Mouse (Mus musculus) cerebellum, postnatal 4 days (tissue): ENCODE measurements around the gene Tenm3.

Source experiments
- DNase-seq, 2 experiments: peaks; one replicate each; pipeline ENCODE4 v3.0.0; 2022; ENCODE audit warnings: low spot score in 2 of 2, mixed read lengths in 1 of 2

Tenm3 gene

DNA sequence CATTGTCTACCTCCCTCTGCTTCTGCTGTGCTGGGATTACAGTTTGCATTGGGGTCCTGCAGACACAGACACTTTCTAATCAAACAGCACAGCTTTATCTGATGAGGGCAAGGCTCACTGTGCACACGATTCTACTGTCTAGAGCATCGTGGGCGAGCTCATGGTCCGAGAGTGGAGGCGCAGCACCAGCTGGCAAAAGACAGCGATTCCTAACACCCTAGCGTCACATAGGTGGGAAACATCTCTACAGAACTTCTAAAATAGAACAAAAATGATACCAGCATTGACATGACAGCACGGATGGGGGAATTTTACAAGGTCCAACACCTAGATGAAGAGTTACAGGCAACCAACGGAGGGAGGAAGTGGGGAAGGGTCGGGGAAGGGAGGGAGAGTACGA is 561.9 kb downstream of the Tenm3 start:
- no peak for DNase-seq

DNA sequence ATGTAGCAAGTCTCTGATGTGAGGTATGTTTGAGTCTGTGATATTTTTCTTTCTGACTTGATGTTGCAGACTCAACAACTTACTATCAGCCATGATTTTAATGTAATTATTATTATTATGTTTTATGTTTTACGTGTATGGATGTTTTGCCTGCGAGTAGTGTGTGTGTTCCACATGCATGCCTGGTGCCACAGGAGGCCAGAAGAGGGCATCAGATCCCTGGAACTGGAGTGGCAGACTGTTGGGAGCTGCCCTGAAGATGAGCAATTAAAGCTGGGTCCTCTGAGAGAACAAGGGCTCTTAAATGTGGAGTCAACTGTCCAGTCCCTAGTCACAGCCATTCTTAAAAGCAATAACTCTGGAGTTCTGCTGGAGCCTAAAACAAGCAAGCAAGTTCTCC is 564.4 kb downstream of the Tenm3 start:
- no peak for DNase-seq

DNA sequence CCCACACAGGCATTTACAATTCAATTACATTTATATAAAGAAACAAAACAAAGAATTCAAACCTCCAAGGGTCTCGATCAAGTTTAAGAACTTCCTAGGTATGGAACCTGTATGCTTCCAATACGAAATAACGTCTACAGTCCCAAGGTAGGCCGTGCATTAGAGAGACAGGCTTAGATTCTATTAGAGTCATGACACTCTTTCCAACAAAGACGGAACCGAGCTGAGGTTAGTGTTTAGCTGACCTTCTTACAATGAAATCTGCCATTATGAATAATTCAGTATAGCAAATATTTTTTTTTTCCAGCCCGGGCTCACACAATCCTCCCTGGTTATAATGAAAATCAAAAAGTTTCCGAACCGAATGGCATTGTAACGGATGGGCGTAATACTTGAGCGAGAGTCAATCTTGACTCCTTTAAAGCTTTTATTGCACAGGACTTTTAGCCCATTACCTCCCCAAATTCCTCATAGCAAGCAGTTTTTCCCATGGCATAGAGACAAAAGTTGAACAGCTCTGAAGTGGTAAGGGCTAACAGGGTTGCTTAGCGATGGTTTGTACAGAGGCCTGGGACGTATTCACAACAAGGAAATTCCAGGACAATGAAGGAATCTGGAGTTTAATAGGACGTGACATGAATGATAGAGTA is 565.6 kb downstream of the Tenm3 start:
- DNase-seq, result no peak

DNA sequence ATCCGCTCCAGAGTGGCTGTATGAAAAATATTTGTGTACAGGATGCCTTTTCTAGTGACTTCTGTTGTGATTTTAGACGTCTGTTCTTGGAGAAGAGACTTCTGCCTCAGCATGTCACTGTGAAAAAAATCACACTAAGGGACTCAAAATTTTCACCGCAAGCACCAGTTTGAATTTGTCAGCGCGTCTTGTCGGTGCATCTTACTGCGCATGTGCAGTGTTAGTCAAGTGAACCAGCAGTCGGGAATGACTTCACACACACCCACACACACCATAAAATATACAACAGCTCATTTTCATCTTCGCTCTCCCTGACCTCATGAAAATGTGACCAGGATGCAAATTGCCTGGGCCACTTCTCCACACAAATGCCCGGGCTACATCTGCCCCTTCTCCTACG is 568.7 kb downstream of the Tenm3 start:
- DNase-seq, result no peak

DNA sequence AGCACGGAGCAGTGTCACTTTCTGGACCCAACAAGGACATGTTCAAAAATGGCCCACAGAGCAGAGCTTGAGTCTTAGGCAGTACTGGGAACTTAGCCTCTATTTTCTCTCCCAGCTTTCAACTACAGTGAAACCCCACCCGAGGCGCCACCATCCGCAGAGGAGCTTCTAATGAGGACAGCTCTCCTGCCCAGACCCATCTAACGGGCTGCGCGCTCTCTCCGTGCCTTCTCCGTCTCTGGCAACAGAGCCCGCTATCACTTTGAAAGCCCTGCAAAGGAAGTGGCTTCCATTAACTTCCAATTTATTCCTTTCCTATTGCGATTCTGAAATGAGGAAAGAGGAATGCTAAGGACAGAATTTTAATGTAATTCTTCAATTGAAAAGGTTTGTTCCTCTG is 569.2 kb downstream of the Tenm3 start:
- DNase-seq, result no peak

DNA sequence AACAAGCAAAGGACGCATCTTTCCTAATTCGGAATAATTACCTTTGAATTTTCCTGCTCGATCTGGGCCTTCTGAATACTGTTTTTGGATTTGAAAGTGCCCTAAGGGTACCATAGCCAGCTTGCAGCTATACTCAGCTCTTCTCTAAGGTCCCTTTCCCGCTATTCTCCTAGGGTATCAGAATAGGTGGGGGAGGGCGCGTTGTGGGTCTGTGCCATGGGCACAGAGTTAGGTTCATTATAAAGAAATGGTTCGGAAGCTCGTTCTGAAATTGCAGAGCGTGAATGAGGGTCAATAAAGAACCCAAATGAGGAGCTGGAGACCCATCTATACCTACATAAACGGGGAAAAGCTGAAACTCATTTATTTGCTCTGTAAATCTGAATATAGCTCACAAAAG is 575.1 kb downstream of the Tenm3 start:
- no peak for DNase-seq

DNA sequence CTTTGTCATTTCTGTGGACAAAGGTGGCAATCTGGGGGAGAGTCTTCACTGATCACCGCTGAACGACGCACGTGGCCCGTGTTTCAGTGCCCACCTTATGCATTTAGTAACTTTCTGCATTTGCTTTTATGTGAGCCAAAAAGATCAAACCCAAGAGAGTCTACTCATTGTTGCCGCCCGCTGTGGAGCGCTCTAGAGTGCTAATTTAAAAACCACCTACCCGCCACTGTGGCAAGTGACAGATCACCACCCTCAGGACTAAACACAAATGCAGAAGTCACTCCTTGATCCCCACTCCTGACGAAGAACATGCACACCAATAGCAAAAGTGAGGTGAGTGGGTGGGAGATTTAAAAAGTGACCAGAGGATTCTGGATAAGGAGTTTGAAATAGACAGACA is 583.5 kb downstream of the Tenm3 start:
- DNase-seq, result no peak

DNA sequence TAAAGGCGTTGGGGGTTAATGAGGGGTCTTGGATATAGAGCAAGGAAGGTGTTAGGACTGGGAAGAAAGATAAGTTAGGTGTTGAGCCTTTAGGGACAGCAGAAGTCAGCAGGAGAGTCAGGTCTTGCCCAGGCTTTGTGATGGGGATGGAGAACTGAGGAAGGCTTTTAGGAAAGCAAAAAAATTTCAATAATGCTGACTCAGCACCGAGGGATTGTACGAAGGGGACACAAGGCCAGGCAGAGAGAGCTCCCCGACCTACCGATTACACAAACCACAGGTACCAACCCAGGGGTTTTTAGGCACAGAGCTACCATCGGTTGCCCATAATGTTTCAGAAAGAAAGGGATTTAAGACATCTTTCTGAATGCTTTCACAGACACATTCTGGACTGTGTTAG is 583.9 kb downstream of the Tenm3 start:
- DNase-seq, result no peak

DNA sequence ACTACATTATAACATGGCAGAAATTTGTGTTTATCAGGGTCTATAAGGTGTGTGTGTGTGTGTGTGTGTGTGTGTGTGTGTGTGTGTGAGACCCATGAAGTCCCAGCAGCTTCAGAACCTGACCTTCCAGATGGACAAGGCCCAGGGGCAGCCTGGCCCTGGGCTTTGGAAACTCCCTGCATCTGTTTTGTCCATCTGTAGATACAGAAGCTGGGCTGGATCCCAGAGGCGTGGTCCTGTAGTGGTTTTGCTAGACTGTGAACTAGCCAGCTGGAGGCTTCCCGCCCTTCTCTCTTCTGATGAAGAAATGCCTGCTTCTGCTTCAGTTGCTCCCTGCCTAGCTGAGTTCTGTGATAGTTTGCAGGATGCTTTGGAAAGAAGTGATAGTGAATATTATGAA is 599.9 kb downstream of the Tenm3 start:
- DNase-seq, result no peak

DNA sequence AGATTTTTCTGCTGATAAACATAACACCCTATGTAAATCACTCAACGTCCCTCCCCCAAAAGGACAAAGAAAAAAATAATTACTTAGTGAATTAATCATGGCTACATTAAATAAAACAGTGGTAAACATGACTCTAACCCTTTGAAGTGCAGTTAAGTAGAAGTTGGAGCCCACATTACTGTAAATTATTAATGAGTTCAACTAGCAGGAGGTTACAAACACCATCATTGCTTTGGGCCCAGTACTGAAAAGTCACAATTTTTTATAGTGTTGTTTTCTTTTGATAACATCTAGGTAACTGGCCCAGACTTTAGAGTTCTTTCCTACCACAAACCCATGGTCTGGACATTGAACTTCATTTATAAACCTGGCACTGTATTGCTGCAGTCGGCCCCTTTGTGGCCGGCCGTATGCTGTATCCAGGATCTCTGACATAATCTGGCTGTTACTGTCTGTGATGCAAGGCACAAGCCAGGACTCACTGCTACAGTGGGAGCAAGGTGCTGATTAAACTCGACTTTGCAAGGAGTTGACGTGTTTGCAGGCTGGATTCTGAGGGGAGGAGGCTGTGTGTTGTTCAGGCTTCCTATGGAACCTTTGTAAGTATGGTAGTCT is 602.7 kb downstream of the Tenm3 start:
- no peak for DNase-seq

DNA sequence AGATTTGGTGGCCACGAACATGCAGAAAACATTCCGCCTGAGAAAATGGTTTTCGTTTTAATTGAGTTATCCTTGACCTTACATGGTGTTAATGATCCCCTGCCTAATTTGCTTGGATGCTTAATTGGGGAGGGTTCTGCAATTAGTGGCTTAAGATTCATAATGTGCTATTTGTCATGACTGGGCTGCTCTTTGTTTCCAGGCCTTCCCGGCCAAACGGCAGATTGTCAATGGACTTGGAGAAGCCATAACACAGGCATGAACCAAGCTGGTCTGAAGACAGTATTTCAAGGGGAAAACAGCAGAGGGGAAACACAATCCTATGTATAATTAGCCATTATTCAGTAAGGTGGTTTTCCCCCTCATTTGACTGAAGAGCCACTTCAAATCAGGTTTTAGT is 606.8 kb downstream of the Tenm3 start:
- no peak for DNase-seq

DNA sequence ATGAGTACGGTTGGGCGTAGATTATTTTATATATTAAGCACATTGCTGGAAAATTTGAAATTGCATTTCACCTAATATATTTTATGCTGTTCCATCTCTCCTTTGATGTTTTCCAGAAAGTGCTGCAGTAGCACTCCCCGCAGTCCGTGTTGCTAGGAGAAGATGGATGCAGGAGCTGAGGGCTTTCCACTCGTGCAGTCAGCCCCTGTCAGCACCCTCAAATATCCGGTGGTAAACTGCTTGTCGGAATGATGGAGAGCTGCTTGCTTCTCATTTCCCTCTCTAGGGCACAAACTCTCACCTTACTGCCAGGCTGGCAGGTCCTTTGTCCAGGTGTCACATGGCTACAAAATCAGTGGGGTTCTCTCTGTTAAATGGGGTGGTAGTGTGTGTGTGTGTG is 610.8 kb downstream of the Tenm3 start:
- DNase-seq, result no peak

DNA sequence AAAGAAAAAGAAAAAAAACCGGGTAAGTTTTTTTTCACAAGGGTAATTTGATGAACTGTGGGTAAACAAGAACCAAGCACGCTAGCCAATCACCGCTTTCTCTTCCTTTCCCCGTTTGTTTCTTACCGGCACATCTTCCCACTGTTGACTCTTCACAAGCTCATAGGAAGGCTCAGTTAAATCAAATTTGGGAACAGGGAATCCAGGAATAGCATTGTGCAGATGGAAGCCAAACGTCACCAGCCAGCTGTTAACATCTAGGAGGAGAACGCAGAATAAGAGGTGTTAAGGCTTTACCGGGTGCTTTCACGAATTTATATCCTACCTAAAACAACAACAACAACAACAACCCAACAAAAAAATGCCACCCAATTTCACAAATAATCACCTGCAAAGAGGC is 611.9 kb downstream of the Tenm3 start:
- no peak for DNase-seq

DNA sequence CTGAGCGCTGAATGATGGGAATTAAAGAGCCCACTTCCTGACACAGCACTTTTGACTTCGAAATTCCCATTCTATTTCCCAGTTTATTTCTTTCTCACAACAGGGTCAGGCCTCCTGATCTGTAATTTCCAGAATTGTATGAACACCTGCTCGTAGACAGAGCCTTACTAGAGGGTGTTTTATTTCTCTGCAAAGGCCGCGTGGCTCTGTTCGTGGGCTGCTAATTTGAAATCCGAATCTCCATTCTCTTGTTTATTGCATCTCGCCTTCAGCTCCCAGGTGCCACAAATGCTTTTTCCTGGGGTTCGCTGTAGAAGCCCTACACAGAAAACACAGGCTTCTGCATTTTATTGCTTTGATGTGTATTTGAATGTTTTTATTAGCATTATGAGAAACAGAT is 612.4 kb downstream of the Tenm3 start:
- DNase-seq, result no peak

DNA sequence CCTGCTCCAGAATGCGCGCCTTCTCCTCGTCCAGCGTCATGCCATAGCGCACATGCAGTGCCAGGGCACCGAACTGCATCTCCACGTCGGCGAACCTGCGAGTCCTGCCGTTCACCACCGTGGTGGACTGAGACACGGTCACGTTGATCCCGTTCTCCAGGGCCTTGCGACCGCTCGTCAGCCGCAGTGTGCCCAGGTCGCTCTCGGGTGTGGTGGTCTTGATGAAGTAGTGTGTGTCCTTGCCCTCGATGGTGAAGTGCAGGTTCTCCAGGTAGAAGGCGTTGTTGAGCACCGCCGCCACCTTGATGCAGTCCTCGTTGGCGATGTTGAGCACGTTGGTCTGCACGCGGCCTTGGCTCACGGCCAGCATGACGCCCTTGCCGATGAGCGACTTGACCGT is 615.1 kb downstream of the Tenm3 start:
- DNase-seq, result no peak

DNA sequence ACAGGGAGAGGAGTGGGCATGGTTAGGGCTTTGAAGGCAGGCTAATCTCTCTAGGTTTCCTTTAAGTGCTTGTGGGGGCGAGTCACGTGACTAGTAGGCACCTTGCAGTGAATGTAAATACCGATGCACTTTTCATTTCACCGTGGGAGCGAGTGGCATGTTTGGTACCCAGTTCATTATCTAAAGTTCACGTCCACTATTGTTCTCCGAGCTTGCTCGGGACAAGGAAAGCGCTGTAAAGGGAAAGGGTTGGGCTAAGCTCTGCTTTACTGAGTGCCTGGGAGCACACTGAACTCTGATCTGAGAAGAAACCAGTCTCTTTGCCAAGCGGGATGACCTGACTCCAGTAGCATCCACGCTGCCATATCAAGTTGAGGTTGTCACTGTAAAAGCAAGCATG is 619.0 kb downstream of the Tenm3 start:
- no peak for DNase-seq

DNA sequence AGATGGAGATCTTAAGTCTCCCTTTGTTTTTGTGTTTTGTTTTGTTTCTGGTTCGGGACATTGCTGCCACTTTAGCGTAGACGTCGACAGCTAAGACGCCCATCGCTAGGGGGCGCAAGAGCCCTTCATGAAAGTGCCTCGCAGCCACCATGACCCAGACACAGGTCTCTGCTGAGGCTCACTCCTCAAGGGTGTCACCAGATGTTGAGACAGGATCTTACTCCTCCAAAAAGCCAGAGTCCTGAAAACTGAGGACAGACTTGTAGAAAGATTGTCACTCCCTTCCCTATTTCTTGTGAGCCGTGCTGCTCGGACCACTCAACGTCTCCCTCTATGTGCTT is 621.4 kb downstream of the Tenm3 start:
- DNase-seq, result peak; percentile 87 to 91

DNA sequence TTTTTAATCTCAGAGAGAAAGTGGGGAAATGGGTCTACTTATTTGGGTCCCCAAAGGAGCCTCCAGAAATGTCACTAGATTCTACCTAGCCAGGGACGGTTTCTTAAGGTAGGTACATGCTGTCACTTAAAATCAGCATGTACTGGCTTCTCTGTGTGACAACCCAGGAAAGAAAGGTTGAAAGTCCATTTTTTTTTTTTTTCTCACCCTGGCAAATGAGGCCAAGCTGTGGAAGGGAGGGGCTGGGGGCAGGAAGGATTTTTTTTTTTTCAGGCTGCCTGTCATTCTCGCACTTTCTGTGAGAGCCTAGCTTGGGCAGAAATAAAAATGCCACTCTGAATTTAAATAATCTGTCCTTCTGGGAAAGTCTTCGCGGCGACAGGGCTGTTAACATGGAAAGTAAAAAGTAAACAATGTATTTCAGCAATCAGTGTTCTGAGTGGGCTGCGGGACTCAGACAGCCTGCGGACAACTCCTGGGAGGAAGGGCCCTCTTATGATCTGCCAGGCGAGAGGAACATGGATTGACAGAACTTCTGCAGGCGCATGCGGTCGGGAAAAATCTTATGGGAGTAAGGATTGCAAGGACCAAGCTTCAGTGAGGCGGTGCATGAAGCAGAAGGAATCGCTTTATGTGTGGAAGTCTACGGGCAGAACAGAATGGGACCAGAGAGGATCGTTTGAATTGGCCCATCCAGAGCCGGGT is 621.9 kb downstream of the Tenm3 start:
- DNase-seq, result no peak

DNA sequence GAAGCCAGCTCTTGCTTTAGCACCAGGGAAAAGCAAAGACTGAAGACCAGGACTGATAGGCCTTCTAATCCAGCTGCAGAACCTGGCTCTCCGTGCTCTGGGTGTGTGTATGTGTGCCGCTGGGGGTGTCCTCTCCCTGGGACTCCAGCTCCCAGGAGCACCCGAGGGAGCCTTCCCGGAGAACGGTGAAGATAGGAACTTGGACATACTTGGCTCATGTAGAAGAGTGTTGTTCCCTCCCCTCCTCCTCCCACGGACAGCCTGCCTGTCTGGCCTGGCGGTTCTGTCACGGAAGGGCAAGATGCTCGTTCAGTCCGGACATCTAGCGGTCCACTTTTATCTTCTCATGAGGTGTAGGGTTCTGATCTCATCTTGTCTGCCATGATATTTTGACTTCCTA is 622.4 kb downstream of the Tenm3 start:
- no peak for DNase-seq

DNA sequence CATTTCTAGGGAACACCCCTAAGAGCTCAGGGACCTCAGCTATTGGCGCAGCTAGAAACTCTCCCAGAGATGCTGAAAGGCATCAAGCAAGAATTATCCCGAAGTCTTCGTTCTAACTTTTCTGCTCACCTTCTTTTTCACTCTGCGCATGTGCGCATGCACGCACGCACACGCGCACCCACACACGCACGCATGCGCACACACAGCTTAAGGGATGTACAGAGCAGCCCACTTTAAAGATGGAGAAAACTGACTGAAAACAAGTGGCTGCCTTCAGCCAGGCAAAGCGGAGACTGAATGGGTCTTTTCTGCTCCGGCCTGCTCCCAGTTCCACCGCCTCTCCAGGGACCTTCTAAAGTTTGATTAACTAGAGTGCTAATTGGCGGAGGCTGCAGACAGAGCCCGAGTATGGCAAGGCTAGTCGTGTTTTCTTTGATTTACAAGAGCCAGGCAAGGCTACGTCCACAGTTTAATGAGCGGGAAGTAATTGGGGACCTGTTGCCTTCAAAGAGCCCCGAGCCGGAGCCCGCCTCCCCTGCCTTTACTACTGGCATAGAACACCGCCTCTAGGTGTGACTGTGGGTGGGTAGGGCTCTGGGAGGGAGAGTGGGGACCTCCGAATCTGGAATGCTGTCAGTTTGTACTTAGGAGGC is 623.1 kb downstream of the Tenm3 start:
- no peak for DNase-seq

DNA sequence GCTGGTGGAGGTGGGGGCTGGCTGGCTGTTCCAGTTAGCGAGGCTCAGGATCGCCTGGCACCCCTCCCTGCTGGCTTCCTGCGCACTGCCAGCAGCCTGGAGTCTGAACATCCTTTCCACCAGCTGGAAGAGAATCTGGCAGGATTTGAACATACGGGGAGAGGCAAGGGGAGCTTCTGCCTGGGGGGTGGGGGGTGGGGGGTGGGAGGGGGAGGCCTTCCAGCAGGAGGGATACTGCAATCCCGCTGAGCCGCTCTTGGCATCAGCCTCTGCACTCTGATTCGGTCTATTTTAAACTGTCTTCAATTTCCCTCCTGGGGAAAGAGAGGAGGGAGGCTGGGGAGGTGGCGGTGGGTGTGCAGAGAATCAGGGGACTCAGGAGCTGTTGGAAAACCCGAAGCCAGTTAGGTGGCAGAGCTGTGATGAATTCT is 628.7 kb downstream of the Tenm3 start:
- peak in 1 of 2 experiments; percentile 28 for DNase-seq

DNA sequence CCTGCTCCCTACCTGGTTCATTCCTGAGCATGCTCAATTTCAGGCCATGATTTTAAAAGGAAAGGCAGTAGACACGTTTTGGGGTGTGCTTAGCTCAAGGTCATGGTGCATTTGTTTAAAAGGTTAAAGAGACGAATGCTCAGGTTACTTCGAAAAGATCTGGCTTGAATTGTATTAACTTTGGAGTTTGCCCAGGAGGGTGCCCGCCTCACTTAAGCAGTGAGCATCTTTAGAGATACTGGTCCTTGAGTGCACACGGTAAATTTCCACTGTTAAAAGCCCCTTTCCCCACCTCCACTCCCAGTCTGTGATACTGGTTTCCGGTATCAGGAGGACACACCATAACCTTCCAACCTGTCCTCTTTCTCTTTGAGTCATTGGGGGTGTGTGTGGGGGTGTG is 629.4 kb downstream of the Tenm3 start:
- DNase-seq, result no peak

DNA sequence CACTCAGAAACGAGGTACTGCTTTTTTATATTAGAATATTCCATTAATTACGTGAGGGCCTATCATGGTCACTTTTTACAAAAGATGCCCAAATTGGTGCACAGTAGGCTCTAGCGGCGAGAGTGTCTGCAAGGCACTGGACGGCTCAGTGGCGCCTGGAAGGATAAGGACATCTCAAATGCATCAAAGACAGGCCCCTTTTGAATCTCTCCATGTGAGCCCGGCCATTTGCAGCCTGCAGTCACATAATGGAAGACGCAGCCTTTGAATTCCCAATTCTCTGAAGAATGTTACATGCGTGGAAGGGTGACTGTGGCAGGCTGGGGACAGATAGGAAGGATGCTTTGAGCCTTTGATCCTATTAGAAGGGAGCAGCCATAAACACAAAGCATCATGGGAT is 631.8 kb downstream of the Tenm3 start:
- no peak for DNase-seq
